Mouse (Mus musculus) ES-Bruce4 (cell line): Measurements from ENCODE around the gene Trnau1ap. TPM values are rescaled to one million over a fixed set of nuclear protein-coding genes. Genes with fewer than 3 reads are reported as not detected.
"Not testable (repeated sequence)": the region's sequence is repeated elsewhere in the genome, so short reads cannot be mapped to it uniquely, and the experiment has no call there.

ENCODE experiments used
- H3K27ac ChIP-seq: 2 replicates; pipeline ENCODE4 v1.5.1; 2012; ENCODE audit warnings: low read length, inconsistent platforms; ENCODE audit not compliant: insufficient read depth
- H3K27me3 ChIP-seq: 2 replicates; pipeline ENCODE4 v1.6.1; 2012; ENCODE audit warnings: mild to moderate bottlenecking, low read length, inconsistent platforms; ENCODE audit not compliant: control insufficient read depth, poor library complexity, insufficient read depth, severe bottlenecking
- H3K36me3 ChIP-seq: 2 replicates; pipeline ENCODE4 v1.6.1; 2012; ENCODE audit warnings: inconsistent platforms, mild to moderate bottlenecking, low read length, moderate library complexity; ENCODE audit not compliant: control insufficient read depth, poor library complexity, insufficient read depth, severe bottlenecking
- H3K4me1 ChIP-seq: one replicate; pipeline ENCODE4 v1.8.1; 2011; ENCODE audit warnings: low read length; ENCODE audit not compliant: control insufficient read depth, insufficient read depth
- H3K4me3 ChIP-seq: 2 replicates; pipeline ENCODE4 v1.5.1; 2011; ENCODE audit warnings: low read depth, mild to moderate bottlenecking, low read length
- H3K9ac ChIP-seq: 2 replicates; pipeline ENCODE4 v1.6.1; 2012; ENCODE audit warnings: low read depth, mild to moderate bottlenecking, inconsistent platforms; ENCODE audit not compliant: poor library complexity, severe bottlenecking
- H3K9me3 ChIP-seq: replicated peaks from 2 replicates; pipeline ENCODE4 v1.6.1; 2012; ENCODE audit warnings: mild to moderate bottlenecking, low read length, inconsistent platforms; ENCODE audit not compliant: control insufficient read depth, poor library complexity, insufficient read depth, severe bottlenecking
- CTCF ChIP-seq: IDR thresholded peaks from one replicate; pipeline ENCODE4 v1.8.1; 2011; ENCODE audit warnings: low read depth, low read length
- EP300 ChIP-seq: IDR thresholded peaks from 2 replicates; pipeline ENCODE4 v1.6.1; 2011; ENCODE audit warnings: low read depth, low read length; ENCODE audit not compliant: insufficient read depth
- POLR2A ChIP-seq: IDR thresholded peaks from one replicate; pipeline ENCODE4 v1.8.1; 2011; ENCODE audit warnings: low read length; ENCODE audit not compliant: insufficient read depth
- polyA plus RNA-seq: library from polyadenylated mRNA; stranded (reverse); fragments of >200 nt; gene quantifications from 2 replicates; pipeline ENCODE4 v1.2.4, GENCODE M21; 2011; ENCODE audit warnings: low read depth; ENCODE audit not compliant: missing spikeins, insufficient read depth, insufficient read length

Trnau1ap gene
- polyA plus RNA-seq, 1 experiment: 35.2 TPM

DNA sequence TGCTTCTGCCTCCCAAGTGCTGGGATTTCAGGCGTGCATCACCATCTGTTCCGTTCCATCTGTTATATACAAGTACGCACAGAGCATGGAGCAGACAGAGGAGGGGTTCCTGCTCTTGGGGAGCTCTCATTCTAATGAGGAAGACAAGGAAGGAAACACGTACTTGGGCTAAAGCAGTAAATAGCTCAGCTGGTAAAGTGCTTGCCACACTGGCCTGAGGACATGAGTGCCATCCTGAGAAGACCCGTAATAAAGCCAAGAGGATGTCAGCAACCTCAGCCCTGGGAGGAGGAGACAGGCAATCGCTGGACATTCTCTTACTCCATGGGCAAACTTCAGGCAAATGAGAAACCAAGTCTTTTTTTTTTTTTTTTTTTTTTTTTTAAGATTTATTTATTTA is 23.3 kb downstream of the Trnau1ap start:
- Histone ChIP-seq H3K27me3 (no peaks in the 10 kb centered on the region), H3K4me1 (peaks cover 3% of the 10 kb centered on the region), H3K9ac (peak overlapping the region; percentile 25; the same call in 1 of the 2 replicates), H3K27ac (peak overlapping the region; percentile 26; the same call in 1 of the 2 replicates), H3K9me3 (no peaks in the 10 kb centered on the region), H3K36me3 (peaks cover 23% of the 10 kb centered on the region), H3K4me3 (no peak overlapping the region)
- TF ChIP-seq EP300 (no peak), POLR2A (no peak), CTCF (no peak)

- Histone ChIP-seq H3K9me3 (no peaks in the 10 kb centered on the region), H3K9ac (no peak overlapping the region), H3K4me1 (peaks cover 3% of the 10 kb centered on the region), H3K36me3 (peaks cover 16% of the 10 kb centered on the region), H3K27me3 (no peaks in the 10 kb centered on the region), H3K4me3 (no peak overlapping the region), H3K27ac (no peak overlapping the region)
- TF ChIP-seq EP300 (no peak), POLR2A (no peak), CTCF (no peak)
Measured at GRCm38 (mm10) chr4:132305276-132305675, 24.1 kb downstream of the Trnau1ap start.

- not testable (repeated sequence) for H3K4me1 ChIP-seq, H3K36me3 ChIP-seq, H3K9me3 ChIP-seq, H3K27me3 ChIP-seq
- Histone ChIP-seq H3K4me3 (peak overlapping the region; percentile 77), H3K27ac (peak overlapping the region; percentile 57), H3K9ac (peak overlapping the region; percentile 17; the same call in 1 of the 2 replicates)
Measured at GRCm38 (mm10) chr4:132303484-132303883, 25.9 kb downstream of the Trnau1ap start.

GRCm38 (mm10) chr4:132302939-132303479 is 26.3 kb downstream of the Trnau1ap start, which contains the start of gene Rab42:
Rab42 (minus strand) TSS chr4:132303385.
- no peaks in the 10 kb centered on the region for H3K36me3 ChIP-seq
- peaks cover 3% of the 10 kb centered on the region for H3K4me1 ChIP-seq
- no peaks in the 10 kb centered on the region for H3K27me3 ChIP-seq
- H3K27ac ChIP-seq: peak within 1 kb of the TSS; percentile 57
- TF ChIP-seq EP300 (no peak), CTCF (no peak), POLR2A (no peak)
- no peaks in the 10 kb centered on the region for H3K9me3 ChIP-seq
- H3K9ac ChIP-seq: peak within 1 kb of the TSS; percentile 17
- H3K4me3 ChIP-seq: peak within 1 kb of the TSS; percentile 77

DNA sequence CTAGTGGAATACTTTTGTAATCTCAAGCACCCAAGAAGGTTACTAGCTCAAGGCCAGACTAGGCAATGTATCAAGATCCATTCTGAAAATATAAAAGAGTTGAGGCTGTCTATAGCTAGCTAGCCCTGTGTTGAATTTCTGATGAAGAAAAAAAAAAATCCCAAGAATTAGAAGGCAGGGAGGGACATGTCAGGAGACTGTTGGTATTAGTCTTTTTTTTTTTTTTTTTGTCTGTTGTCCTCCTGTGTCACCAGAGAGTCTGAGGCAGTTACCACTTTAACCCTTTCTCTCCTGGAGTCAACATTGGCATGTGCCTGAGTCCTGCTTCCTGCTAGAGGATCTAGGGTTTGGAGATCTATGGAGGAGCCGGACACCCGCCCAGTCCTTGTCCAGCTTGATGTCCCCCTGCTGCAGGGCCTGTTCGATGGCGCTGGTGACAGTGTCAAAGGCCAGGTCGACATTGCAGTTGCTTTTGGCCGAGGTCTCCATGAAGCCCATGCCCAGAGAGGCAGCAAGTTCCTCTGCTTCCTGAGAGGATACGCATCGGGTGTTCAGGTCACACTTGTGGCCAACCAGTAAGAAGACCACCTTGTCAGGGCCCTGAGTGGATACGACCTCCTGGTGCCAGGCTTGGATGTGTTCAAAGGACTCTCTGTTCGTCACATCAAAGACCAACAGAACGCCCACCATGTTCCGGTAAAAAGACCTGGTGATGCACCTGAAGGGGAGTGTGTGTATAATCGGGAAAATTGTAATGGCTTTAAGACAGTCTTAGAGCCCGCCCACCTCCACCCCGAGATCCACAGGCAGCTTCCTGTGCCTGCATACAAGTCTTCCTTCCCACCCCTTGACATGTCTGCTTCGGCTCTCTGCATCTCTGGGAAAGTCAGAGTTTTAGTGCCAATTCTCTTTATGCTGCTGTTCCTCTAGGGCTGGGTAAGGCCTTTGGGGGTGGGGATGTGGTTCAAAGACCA is 27.1 kb downstream of the Trnau1ap start:
- Histone ChIP-seq H3K27ac (no peak overlapping the region), H3K4me3 (peak overlapping the region; percentile 77), H3K4me1 (peaks cover 3% of the 10 kb centered on the region), H3K27me3 (no peaks in the 10 kb centered on the region), H3K9ac (peak overlapping the region; percentile 17), H3K9me3 (no peaks in the 10 kb centered on the region), H3K36me3 (no peaks in the 10 kb centered on the region)
- TF ChIP-seq CTCF (no peak), EP300 (no peak)

GRCm38 (mm10) chr4:132301486-132301885 is 27.9 kb downstream of the Trnau1ap start:
- H3K4me3 ChIP-seq: no peak overlapping the region
- no peaks in the 10 kb centered on the region for H3K9me3 ChIP-seq
- no peak overlapping the region for H3K9ac ChIP-seq
- no peaks in the 10 kb centered on the region for H3K36me3 ChIP-seq
- H3K27ac ChIP-seq: no peak overlapping the region
- TF ChIP-seq CTCF: no peak
- TF ChIP-seq EP300: no peak
- no peak for TF ChIP-seq POLR2A
- H3K4me1 ChIP-seq: peaks cover 3% of the 10 kb centered on the region
- H3K27me3 ChIP-seq: no peaks in the 10 kb centered on the region
